Mouse (Mus musculus) heart, adult 2 months (tissue): ENCODE measurements around the gene Fhl2.

Experiments used
- CTCF ChIP-seq: fragments of 200-600 bp; IDR thresholded peaks from 2 replicates; pipeline ENCODE4 v1.8.1; 2022; ENCODE audit warnings: antibody characterized with exemption, mild to moderate bottlenecking, moderate library complexity
- EP300 ChIP-seq: fragments of 200-500 bp; IDR thresholded peaks from 2 replicates; pipeline ENCODE4 v1.6.1; 2011; ENCODE audit warnings: low read depth, low read length, control low read depth; ENCODE audit not compliant: insufficient read depth
- POLR2A ChIP-seq: fragments of 200-500 bp; IDR thresholded peaks from 2 replicates; pipeline ENCODE4 v1.6.1; 2011; ENCODE audit warnings: mild to moderate bottlenecking, low read depth, low read length, control low read depth; ENCODE audit not compliant: insufficient read depth

- no peak for TF ChIP-seq CTCF
- TF ChIP-seq POLR2A, result no peak
- TF ChIP-seq EP300, result no peak
Observed at GRCm38 (mm10) chr1:43211274-43211673, 14.5 kb upstream of the Fhl2 start.
